Mouse (Mus musculus) liver, postnatal 0 days (tissue): ENCODE results near the gene Bicc1.

Source experiments
- CTCF ChIP-seq: sonication (generic); IDR thresholded peaks from 2 replicates; pipeline ENCODE4 v1.5.1; 2016; ENCODE audit warnings: antibody characterized with exemption, low read depth
- EP300 ChIP-seq: IDR thresholded peaks from 2 replicates; pipeline ENCODE4 v1.6.1; 2016; ENCODE audit warnings: antibody characterized with exemption, low read depth, mild to moderate bottlenecking

DNA sequence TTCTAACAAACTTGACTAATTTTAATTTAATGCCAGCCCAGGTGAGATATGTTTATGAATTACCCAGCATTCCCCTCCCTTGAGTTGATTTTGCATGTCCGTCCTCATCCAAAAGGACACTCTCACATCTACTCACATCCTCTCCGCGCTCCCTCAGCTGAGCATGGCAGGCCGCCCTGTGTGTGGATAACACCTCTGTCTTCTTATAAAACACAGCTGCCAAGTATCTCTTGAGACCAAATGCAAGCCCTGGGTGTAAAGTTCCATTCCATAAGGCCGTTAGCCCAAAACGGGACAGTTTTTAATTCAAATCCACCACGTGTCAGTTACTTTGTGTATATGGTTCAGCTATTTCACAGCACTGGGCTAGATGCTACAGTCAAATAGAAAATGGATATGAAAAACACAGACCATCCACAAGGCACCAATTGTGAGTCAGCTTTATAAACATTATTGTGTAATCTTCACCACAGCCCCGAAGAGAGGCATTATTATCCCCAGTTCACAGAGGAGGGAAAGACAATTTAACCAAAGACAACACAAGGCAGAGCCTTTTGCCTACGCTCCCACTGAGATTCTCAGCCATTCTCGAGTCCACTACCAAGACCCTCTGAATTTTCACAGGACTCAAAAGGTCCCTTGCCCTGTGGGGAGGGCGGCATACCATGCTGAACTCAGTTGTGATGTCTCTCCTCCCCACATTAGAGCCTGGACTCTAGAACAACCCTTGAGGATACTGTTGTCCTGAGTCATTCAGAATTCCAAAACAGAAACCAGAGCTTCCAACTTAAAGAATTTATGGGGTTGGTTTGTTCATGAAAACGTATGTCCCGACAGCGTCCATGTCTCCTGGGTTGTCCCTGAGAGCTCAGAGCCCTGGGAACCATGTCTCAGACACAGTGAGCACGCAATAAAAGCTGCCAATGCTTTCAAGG, 12.6 kb downstream of the Bicc1 start:
- TF ChIP-seq CTCF (no peak), EP300 (no peak)
